Mouse (Mus musculus): ENCODE results near the gene Asic1.

- TF ChIP-seq CTCF (IDR thresholded peaks at IDR 0.05; ENCODE audit: control insufficient read depth, insufficient read depth, low read length) (no peak), POLR2A (IDR thresholded peaks at IDR 0.05; ENCODE audit: borderline replicate concordance, control insufficient read depth, low read depth, low read length) (no peak)
Measured at GRCm38 (mm10) chr15:99651984-99652872, 17.9 kb upstream of the Asic1 start.
